Mouse (Mus musculus) ovary, adult 18-20 months (tissue): Measurements from ENCODE around the gene Gng3.

Experiments used
- DNase-seq: peaks from one replicate; pipeline ENCODE4 v3.0.0; 2022; ENCODE audit warnings: low spot score, mixed read lengths

Gene Gng3

DNA sequence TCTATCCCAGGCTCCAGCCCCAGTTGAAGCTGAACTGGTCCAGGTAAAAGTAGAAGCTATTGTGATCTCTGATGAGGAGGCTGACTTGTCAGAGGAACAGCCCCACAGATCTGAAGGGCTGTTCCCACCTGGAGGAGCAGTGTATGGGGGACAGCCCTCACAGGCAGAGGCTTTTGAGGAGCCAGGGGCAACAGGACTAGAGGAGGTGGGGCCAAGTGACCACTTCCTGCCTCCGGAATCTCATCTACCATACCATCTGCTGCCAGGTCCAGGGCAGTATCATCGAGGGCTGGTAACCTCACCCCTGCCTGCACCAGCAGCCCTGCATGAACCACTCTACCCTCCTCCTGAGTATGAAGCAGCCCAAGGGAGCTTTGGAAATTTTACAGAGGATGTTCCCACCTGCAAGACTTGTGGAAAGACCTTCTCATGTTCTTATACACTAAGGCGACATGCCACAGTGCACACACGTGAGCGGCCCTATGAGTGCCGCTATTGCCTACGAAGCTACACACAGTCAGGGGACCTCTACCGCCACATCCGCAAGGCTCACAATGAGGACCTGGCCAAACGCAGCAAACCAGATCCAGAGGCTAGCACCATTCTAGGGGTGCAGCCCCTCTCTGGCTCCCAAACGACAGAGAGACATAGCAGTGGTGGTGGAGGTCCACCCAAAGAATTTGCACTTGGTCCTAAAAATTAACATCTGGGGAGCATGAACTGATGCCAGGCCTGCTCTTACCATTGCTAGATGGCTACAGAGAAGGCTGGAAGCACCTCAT lies 34.9 kb downstream of the Gng3 start:
- no peak for DNase-seq

DNA sequence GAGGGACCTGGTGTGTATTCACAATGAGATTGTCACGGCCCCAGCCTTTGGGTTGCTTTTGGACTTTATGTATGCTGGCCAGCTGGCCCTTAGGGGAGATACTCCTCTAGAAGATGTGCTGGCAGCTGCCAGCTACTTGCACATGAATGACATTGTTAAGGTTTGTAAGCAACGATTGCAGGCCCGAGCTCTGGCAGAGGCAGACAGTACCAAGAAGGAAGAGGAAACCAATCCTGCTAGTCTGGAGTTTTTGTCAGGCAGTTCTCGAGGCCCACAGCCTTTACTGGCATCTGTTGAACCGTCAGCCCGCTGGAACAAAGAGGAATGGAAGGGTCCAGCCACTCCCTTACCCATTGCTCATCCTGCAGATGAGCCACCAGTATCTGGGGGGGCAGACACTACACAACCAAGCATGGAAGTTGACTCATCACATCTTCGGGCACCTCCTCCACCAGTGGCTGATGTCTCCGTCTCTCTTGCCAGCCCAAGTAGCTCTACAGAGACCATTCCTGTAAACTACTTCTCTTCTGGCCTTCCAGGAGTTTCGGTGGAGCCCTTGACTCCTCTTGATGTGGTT lies 35.7 kb downstream of the Gng3 start:
- DNase-seq = no peak

DNA sequence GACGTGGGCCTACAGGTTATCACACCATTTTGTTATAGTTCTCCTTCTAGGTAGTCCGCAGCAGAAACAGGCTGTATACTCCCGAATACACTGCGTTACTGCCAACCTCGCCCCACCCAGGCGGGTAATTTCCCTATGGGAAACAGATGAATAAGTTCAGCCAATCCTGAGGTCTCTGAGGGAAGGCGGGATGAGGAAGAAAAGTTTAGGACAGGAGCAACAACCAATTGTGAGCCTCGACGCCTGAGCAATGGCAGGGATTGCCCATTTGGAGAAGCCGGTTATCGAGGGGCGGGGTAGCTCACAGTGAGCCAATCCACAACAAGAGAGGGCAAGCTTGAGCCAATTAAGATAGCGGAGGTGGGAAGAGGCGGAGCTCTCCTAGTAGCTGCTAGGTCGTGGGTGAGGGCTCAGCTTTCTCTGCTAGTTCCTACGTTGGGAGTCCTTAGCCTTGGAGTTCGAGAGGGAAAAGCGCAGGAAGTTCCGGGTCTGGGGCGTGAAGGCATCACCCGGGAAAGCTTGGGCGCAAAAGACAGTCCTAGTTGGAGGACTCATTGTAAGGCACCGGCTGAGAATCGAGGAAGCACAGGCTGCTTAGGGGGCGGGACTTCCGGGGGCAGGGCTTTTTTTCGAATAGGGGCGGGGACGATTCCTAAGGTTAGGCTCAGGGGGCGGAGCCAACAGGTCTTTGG lies 36.7 kb downstream of the Gng3 start, which contains the start of gene Zbtb3:
TSS of gene Zbtb3 (plus strand) at position 426 of the 692 bp plus-strand sequence.
- DNase-seq = peak; percentile 96

DNA sequence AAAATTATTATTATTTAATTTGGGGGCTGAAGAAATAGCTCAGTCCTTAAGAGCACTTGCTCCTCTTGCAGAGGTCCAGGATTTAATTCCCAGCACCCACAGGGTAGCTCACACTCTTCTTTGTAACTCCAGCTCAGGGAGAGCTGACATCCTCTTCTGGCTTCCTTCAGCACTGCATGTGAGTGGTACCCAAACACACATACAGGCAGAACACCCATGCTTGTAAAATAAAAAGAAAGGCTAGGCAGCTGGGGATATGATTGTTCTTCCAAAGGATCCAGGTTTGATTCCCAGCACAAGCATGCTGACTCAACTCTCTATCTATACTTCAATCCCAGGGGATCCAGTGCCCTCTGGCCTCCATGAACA lies 40.1 kb downstream of the Gng3 start:
- no peak for DNase-seq

DNA sequence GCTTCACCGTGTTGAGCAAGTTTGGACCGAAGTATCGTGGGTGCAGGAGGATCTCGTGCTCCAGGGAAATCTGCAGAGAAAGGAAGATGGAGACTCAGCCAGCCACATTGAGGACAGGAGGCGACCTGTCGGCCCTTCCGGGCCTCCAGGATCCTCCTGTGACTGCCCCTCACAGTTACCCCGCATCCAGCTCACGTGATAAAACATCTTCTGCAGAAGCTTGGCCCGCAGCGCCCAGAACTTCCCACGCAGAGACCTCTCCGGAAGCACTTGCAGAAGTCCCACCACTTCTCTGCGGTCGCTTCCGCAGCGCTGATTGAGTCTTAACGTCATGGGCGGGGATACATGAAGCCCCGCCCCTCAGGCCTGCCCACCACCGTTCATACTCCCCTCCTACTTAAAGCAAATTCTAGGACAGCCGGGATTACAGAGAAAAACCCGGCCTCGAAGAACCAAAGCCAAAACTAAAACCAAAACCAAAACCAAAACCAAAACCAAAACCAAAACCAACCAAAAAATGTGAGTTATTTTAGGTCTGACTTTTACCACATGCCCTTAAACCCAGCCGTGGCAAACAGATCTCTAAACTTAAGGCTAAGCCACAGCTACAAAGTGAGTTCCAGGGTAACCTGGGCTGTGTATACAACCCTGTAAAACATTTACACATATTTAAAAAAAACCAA lies 40.6 kb downstream of the Gng3 start, which contains the start of gene Polr2g:
TSS of gene Polr2g (minus strand) at position 314 of the 683 bp plus-strand sequence.
- peak; percentile 86 for DNase-seq

DNA sequence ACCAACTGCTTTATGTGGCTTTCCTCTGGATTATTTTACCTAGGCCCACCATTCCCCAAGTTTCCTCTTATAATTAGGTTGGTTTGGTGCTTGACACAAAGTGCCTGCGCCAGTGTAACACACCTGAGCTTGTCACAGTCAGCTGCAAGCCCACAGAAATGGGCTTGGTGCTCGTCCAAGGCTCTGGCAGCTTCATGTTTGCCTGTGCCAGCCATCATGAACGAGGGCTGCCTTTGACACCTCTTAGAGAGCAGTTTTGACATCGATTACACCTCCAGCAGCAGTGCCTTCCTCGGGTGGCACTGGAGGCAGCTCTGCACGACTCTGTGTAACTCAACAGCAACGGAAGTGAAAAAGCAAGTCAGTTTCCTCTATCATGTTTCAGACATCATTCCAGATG lies 48.8 kb downstream of the Gng3 start:
- DNase-seq = no peak

DNA sequence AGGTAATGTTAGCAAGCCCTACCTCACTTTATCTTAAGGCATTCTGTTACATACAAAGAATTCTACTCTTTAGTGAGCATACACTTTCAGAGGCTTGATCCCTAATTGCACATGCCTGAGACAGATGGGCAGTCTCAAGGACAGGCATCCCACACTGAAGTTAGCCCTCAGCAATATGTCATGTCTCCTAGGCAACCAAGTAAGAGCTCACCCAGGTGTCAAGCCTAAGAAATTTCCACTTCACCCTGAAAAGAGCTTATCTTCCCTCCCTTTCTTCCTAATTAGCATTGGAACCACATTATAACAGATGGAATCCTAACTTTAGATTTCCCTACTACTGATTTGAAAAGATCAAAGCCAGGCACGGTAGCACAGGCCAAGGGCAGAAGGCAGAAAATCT lies 49.8 kb downstream of the Gng3 start:
- no peak for DNase-seq

DNA sequence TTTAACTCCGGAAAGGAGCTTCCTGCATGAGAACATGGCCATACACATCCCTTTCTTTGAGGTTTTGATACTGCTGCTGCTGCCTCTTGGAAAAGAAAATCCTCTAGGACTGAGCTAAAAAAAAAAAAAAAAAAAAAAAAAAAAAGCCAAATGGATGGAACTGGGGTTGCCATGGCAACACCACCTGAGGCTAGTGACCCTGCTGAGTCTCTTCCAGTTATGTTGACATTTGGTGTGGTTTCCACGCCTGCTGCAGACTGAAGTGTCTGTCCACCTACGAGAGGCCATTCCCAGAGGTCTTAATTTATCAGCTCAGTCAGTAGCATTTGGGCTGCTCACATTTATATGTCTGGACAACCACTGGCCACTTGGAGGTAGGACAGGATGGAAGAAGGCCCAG lies 50.5 kb downstream of the Gng3 start:
- no peak for DNase-seq
